In genomic region chr4:41705922-41706754, GRCm38 (mm10) we compare ENCODE assay signal across 14 mouse cellular contexts. TPM values are rescaled to one million over a fixed set of nuclear protein-coding genes. Genes with fewer than 3 reads are reported as not detected.
DNase-seq lines count a peak whose midpoint lies in the region; ATAC-seq lines count a peak whose summit lies in the region.
"Had no signal": no experiment of that assay in that cellular context is flagged by ENCODE, and none has a peak within 500 bp of the region (broad histone marks: within the 10 kb centered on the region; RNA-seq: fewer than 3 reads in every experiment).

No protein-coding gene starts in this region.

- no peaks in the 10 kb centered on the region for H3K9me3 ChIP-seq in forebrain, embryonic 14.5 days (replicated peaks; ENCODE audit: control insufficient read depth, low read length)
- no peaks in the 10 kb centered on the region for H3K9me3 ChIP-seq in midbrain, embryonic 15.5 days
- H3K9me3 ChIP-seq: limb, embryonic 15.5 days had no signal

- intact Hi-C loops in left cerebral cortex, postnatal 4 days (cut with DNase I), result loop anchor here (5.0 to 10.0 kb wide), 2 partner anchors 239 to 651 kb away; partner anchors contain the start of gene Nudt2
- intact Hi-C loops in left cerebral cortex, postnatal 14 days (cut with DNase I), result loop anchor here (5.0 kb wide), 1 partner anchor 89 kb away; no protein-coding TSS in a partner anchor

- ATAC-seq in forebrain, embryonic 14.5 days, result peak; percentile 21
- peak; percentile 35 for ATAC-seq in midbrain, embryonic 15.5 days (replicated peaks)
- ATAC-seq in megakaryocyte progenitor cell, adult 5-6 weeks (replicated peaks; ENCODE audit: poor library complexity), result no peak
- ATAC-seq: Patski had no signal

- H3K4me1 ChIP-seq in forebrain, embryonic 14.5 days (ENCODE audit: control insufficient read depth, insufficient read depth, low read length), result peaks cover 19% of the 10 kb centered on the region
- peaks cover 31% of the 10 kb centered on the region for H3K4me1 ChIP-seq in midbrain, embryonic 15.5 days

- peak; percentile 59 for DNase-seq in cerebellum, adult 9-11 months
- DNase-seq in cerebellum, postnatal 36 days, result no peak
- peak; percentile 53 for DNase-seq in left cerebral cortex, postnatal 4 days
- no peak for DNase-seq in left cerebral cortex, postnatal 14 days (ENCODE audit: low spot score in 2 of 2)
- peak; percentile 58 for DNase-seq in forebrain, embryonic 14.5 days (ENCODE audit: low spot score)
- DNase-seq in T-cell, adult 2 months (ENCODE audit: low spot score), result no peak

- peak overlapping the region; percentile 17; the same call in 1 of the 2 replicates for H3K27ac ChIP-seq in forebrain, embryonic 14.5 days (ENCODE audit: low read depth, low read length)
- peak overlapping the region; percentile 69 for H3K27ac ChIP-seq in midbrain, embryonic 15.5 days
- H3K27ac ChIP-seq: limb, embryonic 15.5 days had no signal

- H3K4me2 ChIP-seq in forebrain, embryonic 14.5 days (ENCODE audit: low read length), result peak overlapping the region; percentile 27
- peak overlapping the region; percentile 38 for H3K4me2 ChIP-seq in midbrain, embryonic 15.5 days
- H3K4me2 ChIP-seq: limb, embryonic 15.5 days had no signal

- no peak overlapping the region for H3K4me3 ChIP-seq in forebrain, embryonic 14.5 days (ENCODE audit: low read depth, low read length)
- H3K4me3 ChIP-seq in midbrain, embryonic 15.5 days, result no peak overlapping the region
- H3K4me3 ChIP-seq: limb, embryonic 15.5 days had no signal

- WGBS in forebrain, embryonic 14.5 days, result 40% methylated on average over 19 of the region's 19 CpGs
- 45% methylated on average over 19 of the region's 19 CpGs for WGBS in midbrain, embryonic 15.5 days

- H3K36me3 ChIP-seq in forebrain, embryonic 14.5 days (ENCODE audit: control insufficient read depth, insufficient read depth, low read length), result no peaks in the 10 kb centered on the region; the same call in 1 of the 2 replicates
- H3K36me3 ChIP-seq in midbrain, embryonic 15.5 days (replicated peaks), result no peaks in the 10 kb centered on the region

- no peak overlapping the region; the same call in 1 of the 2 replicates for H3K9ac ChIP-seq in forebrain, embryonic 14.5 days (ENCODE audit: low read length)
- H3K9ac ChIP-seq in midbrain, embryonic 15.5 days, result no peak overlapping the region
- H3K9ac ChIP-seq: limb, embryonic 15.5 days had no signal

- no peaks in the 10 kb centered on the region for H3K27me3 ChIP-seq in forebrain, embryonic 14.5 days (replicated peaks; ENCODE audit: control insufficient read depth, insufficient read depth, low read length)
- no peaks in the 10 kb centered on the region for H3K27me3 ChIP-seq in midbrain, embryonic 15.5 days (replicated peaks)
- H3K27me3 ChIP-seq: Patski had no signal

RNA-seq across cellular contexts. Expression of gene Il11ra1, which starts 6.3 kb away (rescaled TPM):
- 10 to 100 TPM; 17.8 to 20.7 TPM for total RNA-seq in left cerebral cortex, postnatal 4 days (2021)
- 10 to 100 TPM; 28.9 to 32.8 TPM for total RNA-seq in left cerebral cortex, postnatal 14 days (2021)
- polyA plus RNA-seq in forebrain, embryonic 14.5 days (2014; fragmentation: Nextera tagmentation; extraction: Ambion mirVana), result 23.9 and 24.3 TPM in 2 replicates
- 37.5 and 40.3 TPM in 2 replicates for polyA plus RNA-seq in midbrain, embryonic 15.5 days (2015; fragmentation: Nextera tagmentation; extraction: Ambion mirVana)
- total RNA-seq in megakaryocyte progenitor cell, adult 5-6 weeks (2015), result 28.2 and 46.9 TPM in 2 replicates
- total RNA-seq in megakaryocyte progenitor cell, adult 5-6 weeks (2017), result 132 and 149 TPM in 2 replicates

RNA-seq across cellular contexts. Expression of gene Rpp25l, which starts 7.2 kb away (rescaled TPM):
- total RNA-seq in left cerebral cortex, postnatal 4 days (2021), result 10 to 100 TPM; 32.2 to 34.5 TPM
- total RNA-seq in left cerebral cortex, postnatal 14 days (2021), result 10 to 100 TPM; 30.8 to 31.0 TPM
- polyA plus RNA-seq in forebrain, embryonic 14.5 days (2014; fragmentation: Nextera tagmentation; extraction: Ambion mirVana), result 72.2 and 83.3 TPM in 2 replicates
- polyA plus RNA-seq in midbrain, embryonic 15.5 days (2015; fragmentation: Nextera tagmentation; extraction: Ambion mirVana), result 59.1 and 64.6 TPM in 2 replicates
- 17.5 and 24.4 TPM in 2 replicates for total RNA-seq in megakaryocyte progenitor cell, adult 5-6 weeks (2015)
- 22.5 and 23.0 TPM in 2 replicates for total RNA-seq in megakaryocyte progenitor cell, adult 5-6 weeks (2017)

RNA-seq across cellular contexts. Expression of gene Cntfr, which starts 9.2 kb away (rescaled TPM):
- 10 to 100 TPM; 60.5 to 61.7 TPM for total RNA-seq in left cerebral cortex, postnatal 4 days (2021)
- total RNA-seq in left cerebral cortex, postnatal 14 days (2021), result 100 to 1,000 TPM in 1 of 2 experiments, 10 to 100 TPM in 1; 98.6 to 102 TPM
- polyA plus RNA-seq in forebrain, embryonic 14.5 days (2014; fragmentation: Nextera tagmentation; extraction: Ambion mirVana), result 12.6 and 12.7 TPM in 2 replicates
- 28.1 and 32.2 TPM in 2 replicates for polyA plus RNA-seq in midbrain, embryonic 15.5 days (2015; fragmentation: Nextera tagmentation; extraction: Ambion mirVana)
- total RNA-seq in megakaryocyte progenitor cell, adult 5-6 weeks (2015), result not detected in 2 replicates
- total RNA-seq in megakaryocyte progenitor cell, adult 5-6 weeks (2017), result not detected in 2 replicates

RNA-seq across cellular contexts. Expression of gene Dctn3, which starts 16.8 kb away (rescaled TPM):
- 100 to 1,000 TPM; 161 to 166 TPM for total RNA-seq in left cerebral cortex, postnatal 4 days (2021)
- total RNA-seq in left cerebral cortex, postnatal 14 days (2021), result 100 to 1,000 TPM; 201 to 217 TPM
- polyA plus RNA-seq in forebrain, embryonic 14.5 days (2014; fragmentation: Nextera tagmentation; extraction: Ambion mirVana), result 301 and 330 TPM in 2 replicates
- 295 and 308 TPM in 2 replicates for polyA plus RNA-seq in midbrain, embryonic 15.5 days (2015; fragmentation: Nextera tagmentation; extraction: Ambion mirVana)
- 57.9 and 75.6 TPM in 2 replicates for total RNA-seq in megakaryocyte progenitor cell, adult 5-6 weeks (2015)
- total RNA-seq in megakaryocyte progenitor cell, adult 5-6 weeks (2017), result 73.4 and 94.6 TPM in 2 replicates

RNA-seq across cellular contexts. Expression of gene Arid3c, which starts 24.8 kb away (rescaled TPM):
- total RNA-seq in left cerebral cortex, postnatal 4 days (2021), result under 1 TPM; 0.22 to 0.26 TPM
- under 1 TPM; 0.38 to 0.48 TPM for total RNA-seq in left cerebral cortex, postnatal 14 days (2021)
- 0.12 and 0.15 TPM in 2 replicates for polyA plus RNA-seq in forebrain, embryonic 14.5 days (2014; fragmentation: Nextera tagmentation; extraction: Ambion mirVana)
- 0.56 and 1.1 TPM in 2 replicates for polyA plus RNA-seq in midbrain, embryonic 15.5 days (2015; fragmentation: Nextera tagmentation; extraction: Ambion mirVana)
- total RNA-seq in megakaryocyte progenitor cell, adult 5-6 weeks (2015), result not detected in 2 replicates
- total RNA-seq in megakaryocyte progenitor cell, adult 5-6 weeks (2017), result not detected in 2 replicates
- total RNA-seq: adrenal gland, postnatal 36 days; heart, adult 8-10 months; layer of hippocampus, postnatal 10 days had no signal
- polyA plus RNA-seq: kidney, adult 2 months; limb, embryonic 15.5 days had no signal

Comparison
In these comparisons a context has a peak if more than half of its experiments do, and no peak if none do; other contexts are left out.
1. DNase-seq: peak in cerebellum, adult 9-11 months (single experiment), left cerebral cortex, postnatal 4 days (single experiment) and forebrain, embryonic 14.5 days (single experiment); none in cerebellum, postnatal 36 days (0 of 2), left cerebral cortex, postnatal 14 days (0 of 2) and T-cell, adult 2 months (single experiment).
2. RNA of gene Cntfr, which starts 9.2 kb away (total RNA-seq): 98.6 to 102 TPM in left cerebral cortex, postnatal 14 days and 60.5 to 61.7 TPM in left cerebral cortex, postnatal 4 days; not detected in megakaryocyte progenitor cell, adult 5-6 weeks; every median in the first group is over 10 times any median in the second.